Mouse (Mus musculus) liver, embryonic 16.5 days (tissue): ENCODE measurements around the gene Cct3. TPM values are rescaled to one million over a fixed set of nuclear protein-coding genes. Genes with fewer than 3 reads are reported as not detected.
"Not testable (repeated sequence)": the region's sequence is repeated elsewhere in the genome, so short reads cannot be mapped to it uniquely, and the experiment has no call there.

Experiments
- ATAC-seq: fragments of 200-750 bp; cut with Nextera tagmentation; 2 replicates; pipeline ENCODE4 v1.8.0; 2017; ENCODE audit warnings: low read depth, mild to moderate bottlenecking, moderate number of reproducible peaks, moderate library complexity
- H3K27ac ChIP-seq: fragments of 300-500 bp; sonication (generic); 2 replicates; pipeline ENCODE4 v1.5.1; 2014; ENCODE audit warnings: mild to moderate bottlenecking, low read length
- H3K27me3 ChIP-seq: fragments of 300-500 bp; sonication (generic); 2 replicates; pipeline ENCODE4 v1.6.1; 2014; ENCODE audit warnings: low read depth, low read length, mixed read lengths; ENCODE audit not compliant: control insufficient read depth, insufficient read depth
- H3K36me3 ChIP-seq: fragments of 300-500 bp; sonication (generic); 2 replicates; pipeline ENCODE4 v1.6.1; 2014; ENCODE audit warnings: mild to moderate bottlenecking; ENCODE audit not compliant: control insufficient read depth, insufficient read depth
- H3K4me1 ChIP-seq: fragments of 300-500 bp; sonication (generic); 2 replicates; pipeline ENCODE4 v1.6.1; 2014; ENCODE audit warnings: low read depth, low read length, mixed read lengths; ENCODE audit not compliant: control insufficient read depth
- H3K4me2 ChIP-seq: fragments of 300-500 bp; sonication (generic); 2 replicates; pipeline ENCODE4 v1.6.1; 2014; ENCODE audit warnings: low read depth, low read length, mixed read lengths
- H3K4me3 ChIP-seq: fragments of 300-500 bp; sonication (generic); 2 replicates; pipeline ENCODE4 v1.5.1; 2014; ENCODE audit warnings: low read depth, mild to moderate bottlenecking, low read length
- H3K9ac ChIP-seq: fragments of 300-500 bp; sonication (generic); 2 replicates; pipeline ENCODE4 v1.6.1; 2014; ENCODE audit warnings: low read depth, low read length
- H3K9me3 ChIP-seq: fragments of 300-500 bp; sonication (generic); replicated peaks from 2 replicates; pipeline ENCODE4 v1.6.1; 2016; ENCODE audit warnings: low read length; ENCODE audit not compliant: control insufficient read depth
- WGBS: fragments of 180-500 bp; shearing (Covaris S2); extraction: QIAGEN DNeasy Blood & Tissue Kit; methylation state at CpG from one replicate; pipeline ENCODE4 v1.1.7; 2014; ENCODE audit not compliant: insufficient replicate concordance; 5-methylcytosine and 5-hydroxymethylcytosine counted together
- polyA plus RNA-seq: library from polyadenylated mRNA; unstranded; fragments of >200 nt; fragmentation: Nextera tagmentation; extraction: Ambion mirVana; gene quantifications from 2 replicates; pipeline ENCODE4 v1.2.1, GENCODE M21; 2015

Cct3 gene
- polyA plus RNA-seq = 213 and 227 TPM in 2 replicates

DNA sequence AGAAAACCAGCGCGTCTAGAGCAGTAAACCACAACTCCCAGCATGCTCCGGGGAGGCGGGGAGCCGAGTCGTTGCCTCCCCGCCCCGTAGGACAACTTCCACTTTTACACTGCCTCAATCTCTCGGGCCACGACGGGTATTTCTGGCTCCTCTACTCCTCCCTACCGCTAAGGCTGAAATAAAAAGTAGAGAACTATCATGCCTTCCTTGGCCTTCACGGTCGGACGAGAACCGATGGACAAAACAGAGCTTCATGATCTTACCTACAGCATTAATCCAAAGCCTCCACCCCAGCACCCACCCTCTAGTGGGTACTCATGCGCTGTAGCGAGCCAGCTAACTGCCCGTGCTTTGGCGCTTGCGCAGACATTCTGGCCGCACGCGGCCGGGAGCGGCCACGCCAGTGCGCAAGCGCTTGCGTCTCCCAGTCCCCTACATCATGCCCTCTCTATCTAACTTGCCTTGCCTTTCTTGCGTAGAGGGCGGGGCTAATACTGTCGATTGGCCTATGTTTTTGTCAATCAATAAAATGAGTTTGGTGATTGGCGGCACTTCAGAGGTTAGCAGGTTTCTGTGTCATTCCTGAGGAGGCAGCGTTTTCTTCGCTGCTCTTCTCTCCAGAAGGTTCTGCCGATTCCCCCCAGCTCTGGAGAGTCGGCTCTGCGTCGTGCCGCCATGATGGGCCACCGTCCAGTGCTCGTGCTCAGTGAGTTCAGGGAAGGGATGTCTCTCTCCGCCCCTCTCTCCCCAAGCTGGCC lies at the start of gene Cct3, which contains the start of gene Tsacc:
Gene Cct3, plus strand, starts transcription at position 556 of the 758 bp plus-strand sequence.
Gene Tsacc, minus strand, starts transcription at position 439 of the 758 bp plus-strand sequence.
- H3K27me3 ChIP-seq = no peaks in the 10 kb centered on the region
- no peaks in the 10 kb centered on the region for H3K9me3 ChIP-seq
- H3K4me1 ChIP-seq = peaks cover 15% of the 10 kb centered on the region
- peak within 1 kb of the TSS; percentile 80 for H3K4me3 ChIP-seq
- peak within 1 kb of the TSS; percentile 79 for H3K9ac ChIP-seq
- ATAC-seq = peak; percentile 98
- H3K36me3 ChIP-seq = peaks cover 18% of the 10 kb centered on the region
- H3K4me2 ChIP-seq = peak within 1 kb of the TSS; percentile 91
- under 1% methylated on average over 44 of the region's 44 CpGs for WGBS
- H3K27ac ChIP-seq = peak within 1 kb of the TSS; percentile 95

- no peaks in the 10 kb centered on the region for H3K9me3 ChIP-seq
- H3K27me3 ChIP-seq = peaks cover 5% of the 10 kb centered on the region
- no peak overlapping the region for H3K9ac ChIP-seq
- H3K27ac ChIP-seq = no peak overlapping the region
- H3K36me3 ChIP-seq = no peaks in the 10 kb centered on the region
- ATAC-seq = no peak
- H3K4me2 ChIP-seq = no peak overlapping the region
- no peak overlapping the region for H3K4me3 ChIP-seq
- WGBS = 60% methylated on average over 9 of the region's 9 CpGs
- no peaks in the 10 kb centered on the region for H3K4me1 ChIP-seq
Observed at GRCm38 (mm10) chr3:88247666-88248065, 49.2 kb upstream of the Cct3 start.

GRCm38 (mm10) chr3:88248406-88248805 lies 48.5 kb upstream of the Cct3 start:
- no peak for ATAC-seq
- H3K4me3 ChIP-seq = no peak overlapping the region
- no peaks in the 10 kb centered on the region for H3K4me1 ChIP-seq
- 61% methylated on average over 11 of the region's 11 CpGs for WGBS
- H3K27ac ChIP-seq = no peak overlapping the region
- H3K27me3 ChIP-seq = peaks cover under 1% of the 10 kb centered on the region
- no peaks in the 10 kb centered on the region for H3K9me3 ChIP-seq
- no peak overlapping the region for H3K4me2 ChIP-seq
- H3K9ac ChIP-seq = no peak overlapping the region
- H3K36me3 ChIP-seq = no peaks in the 10 kb centered on the region

DNA sequence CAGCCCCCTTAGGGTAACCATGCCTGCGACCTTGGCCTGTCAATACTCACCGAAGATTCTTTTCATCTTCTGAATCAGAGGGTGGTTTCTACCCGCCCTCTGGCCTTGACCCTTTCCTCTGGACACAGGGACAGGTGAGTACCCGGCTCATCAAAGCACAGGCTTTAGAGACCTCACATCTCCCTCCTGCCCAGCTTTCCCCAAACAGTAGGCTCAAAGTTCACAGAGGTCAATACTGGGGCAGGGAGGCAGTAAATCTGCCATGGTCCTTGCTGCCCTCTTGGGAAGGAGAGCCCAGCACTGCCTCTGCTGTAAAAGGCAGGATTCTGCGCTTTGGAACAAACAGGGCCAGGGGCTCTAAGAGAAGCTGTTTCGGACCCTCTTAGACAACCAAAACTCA lies 44.2 kb upstream of the Cct3 start:
- Histone ChIP-seq H3K27ac (no peak overlapping the region), H3K9ac (no peak overlapping the region), H3K4me2 (no peak overlapping the region), H3K4me3 (no peak overlapping the region), H3K36me3 (no peaks in the 10 kb centered on the region), H3K9me3 (no peaks in the 10 kb centered on the region), H3K4me1 (peaks cover 7% of the 10 kb centered on the region; the same call in 1 of the 2 replicates), H3K27me3 (peaks cover 29% of the 10 kb centered on the region)
- WGBS = 50% methylated on average over 6 of the region's 6 CpGs
- peak; percentile 19; the same call in 1 of the 2 replicates for ATAC-seq

GRCm38 (mm10) chr3:88254268-88254926 lies 42.5 kb upstream of the Cct3 start, which contains the start of gene Rhbg:
Rhbg (minus strand) TSS chr3:88254709.
- Histone ChIP-seq H3K9ac (no peak within 1 kb of the TSS), H3K9me3 (no peaks in the 10 kb centered on the region), H3K36me3 (no peaks in the 10 kb centered on the region), H3K27me3 (peaks cover 29% of the 10 kb centered on the region), H3K4me1 (peaks cover 7% of the 10 kb centered on the region; the same call in 1 of the 2 replicates), H3K4me2 (peak within 1 kb of the TSS; percentile 66), H3K27ac (no peak within 1 kb of the TSS), H3K4me3 (peak within 1 kb of the TSS; percentile 55)
- peak; percentile 41; the same call in 1 of the 2 replicates for ATAC-seq
- WGBS = 3% methylated on average over 34 of the region's 34 CpGs

DNA sequence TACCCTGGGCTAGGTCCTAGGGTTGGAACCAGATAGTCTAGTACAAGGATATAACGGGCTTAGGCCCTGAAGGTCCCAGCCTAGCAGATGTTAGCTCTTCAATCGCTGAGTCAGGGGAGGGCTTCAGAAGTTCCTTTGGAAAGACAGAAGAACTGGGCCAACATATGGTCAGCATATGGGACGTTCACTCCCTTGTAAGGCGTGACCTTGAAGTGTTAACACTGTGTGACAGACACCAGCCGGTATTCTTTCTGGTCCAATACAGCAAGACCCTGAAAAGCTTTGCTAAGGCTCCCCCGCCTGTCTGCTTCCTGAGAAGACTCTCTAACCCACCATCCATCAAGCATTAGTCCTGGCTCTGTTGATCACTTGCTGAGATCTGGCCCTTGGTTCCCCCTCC lies 41.0 kb upstream of the Cct3 start:
- 52% methylated on average over 6 of the region's 6 CpGs for WGBS
- Histone ChIP-seq H3K4me3 (no peak overlapping the region), H3K27me3 (peaks cover 29% of the 10 kb centered on the region), H3K9ac (no peak overlapping the region), H3K4me2 (no peak overlapping the region), H3K4me1 (peaks cover 7% of the 10 kb centered on the region; the same call in 1 of the 2 replicates), H3K36me3 (no peaks in the 10 kb centered on the region), H3K27ac (no peak overlapping the region), H3K9me3 (no peaks in the 10 kb centered on the region)
- no peak for ATAC-seq

GRCm38 (mm10) chr3:88256382-88256781 lies 40.5 kb upstream of the Cct3 start:
- no peak for ATAC-seq
- no peaks in the 10 kb centered on the region for H3K9me3 ChIP-seq
- no peak overlapping the region for H3K4me3 ChIP-seq
- 38% methylated on average over 7 of the region's 7 CpGs for WGBS
- no peak overlapping the region for H3K4me2 ChIP-seq
- no peak overlapping the region for H3K27ac ChIP-seq
- H3K27me3 ChIP-seq = peaks cover 29% of the 10 kb centered on the region
- H3K4me1 ChIP-seq = peaks cover 7% of the 10 kb centered on the region; the same call in 1 of the 2 replicates
- H3K36me3 ChIP-seq = no peaks in the 10 kb centered on the region
- no peak overlapping the region for H3K9ac ChIP-seq

DNA sequence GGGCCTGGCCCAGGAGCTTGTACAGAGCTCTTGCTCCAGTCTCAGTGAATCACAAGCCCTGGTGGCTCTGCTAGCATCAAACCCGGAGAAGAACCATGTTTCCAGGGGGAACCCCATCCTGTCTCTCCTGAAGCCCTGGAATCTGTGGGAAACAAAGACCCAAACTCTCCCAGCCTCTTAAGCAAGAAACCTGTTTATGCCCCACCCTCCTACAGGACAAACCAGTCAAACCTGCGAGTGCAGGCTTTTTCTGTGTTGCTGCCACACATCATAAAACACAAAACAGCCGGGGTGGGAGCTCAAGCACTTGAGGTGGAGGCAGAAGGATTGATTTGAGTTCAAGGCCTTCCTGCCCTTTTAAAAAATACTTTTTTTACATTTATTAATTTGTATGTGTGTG lies 34.6 kb upstream of the Cct3 start:
- WGBS = 44% methylated on average over 3 of the region's 3 CpGs
- no peak for ATAC-seq
- H3K27ac ChIP-seq = no peak overlapping the region

DNA sequence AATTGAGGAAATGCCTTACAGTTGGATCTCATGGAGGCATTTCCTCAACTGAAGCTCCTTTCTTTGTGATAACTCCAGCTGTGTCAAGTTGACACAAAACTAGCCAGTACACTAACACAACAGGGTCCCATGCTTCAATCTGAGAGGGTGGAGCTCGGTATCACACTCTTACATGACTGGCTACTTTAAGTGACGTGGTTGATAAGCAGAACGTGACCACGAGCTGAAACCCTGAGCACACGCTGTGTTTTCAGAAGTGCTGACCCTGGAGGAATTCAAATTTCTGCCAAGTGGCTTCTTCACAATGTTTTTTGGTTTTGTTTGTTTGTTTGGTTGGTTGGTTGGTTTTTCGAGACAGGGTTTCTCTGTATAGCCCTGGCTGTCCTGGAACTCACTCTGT lies 28.9 kb upstream of the Cct3 start:
- H3K9ac ChIP-seq, H3K4me3 ChIP-seq, H3K4me2 ChIP-seq, H3K9me3 ChIP-seq, H3K27ac ChIP-seq, ATAC-seq, H3K4me1 ChIP-seq, H3K36me3 ChIP-seq, H3K27me3 ChIP-seq: not testable (repeated sequence)
- WGBS = 38% methylated on average over 6 of the region's 6 CpGs

More for the DNA sequence above, 34.6 kb upstream of the Cct3 start:
- H3K36me3 ChIP-seq = no peaks in the 10 kb centered on the region
- H3K4me1 ChIP-seq = no peaks in the 10 kb centered on the region
- H3K9ac ChIP-seq = no peak overlapping the region
- H3K4me3 ChIP-seq = no peak overlapping the region
- 0 out of 2 replicates have a peak, but pooled peaks cover under 1% of the 10 kb centered on the region for H3K27me3 ChIP-seq
- H3K4me2 ChIP-seq = no peak overlapping the region
- no peaks in the 10 kb centered on the region for H3K9me3 ChIP-seq
